Mouse (Mus musculus): ENCODE measurements at regions not wholly inside any gene's neighbourhood (a gene's known extent, or its start where the extent isn't known, plus 50 kb on each side); places are given as distances from the start of the nearest gene placed in this dataset.

DNA sequence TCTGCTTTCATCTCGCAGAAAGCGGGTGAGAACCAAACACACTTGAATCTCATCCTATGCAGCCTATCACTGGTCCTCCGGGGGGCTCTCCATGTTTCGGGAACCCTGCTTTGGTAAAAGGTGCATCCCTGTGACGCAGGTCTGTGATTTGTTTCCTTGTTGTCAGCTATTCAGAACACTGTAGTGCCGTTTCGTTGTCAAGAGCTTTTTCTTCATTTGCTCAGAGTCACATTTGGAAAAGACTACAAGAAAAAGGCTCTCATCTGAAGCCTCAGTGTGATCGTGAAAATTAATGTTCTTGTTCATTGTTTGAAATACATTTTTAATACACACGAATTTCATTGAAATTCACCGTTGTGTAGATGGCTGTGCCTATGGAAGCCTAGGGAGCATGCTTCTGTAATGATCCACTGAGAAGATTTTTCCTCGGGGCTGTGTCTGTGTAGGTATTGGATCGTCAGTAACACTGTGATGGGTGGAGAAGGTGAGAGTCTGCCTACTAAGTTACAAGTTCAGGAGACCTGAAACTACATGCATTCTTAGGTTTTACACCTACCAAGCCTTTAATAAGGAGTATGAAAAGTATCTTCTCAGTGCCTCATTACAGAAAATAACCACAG is 112.0 kb upstream of the Paqr3 start:
- in situ Hi-C loops (cut with MboI, MseI) = no loop called here

DNA sequence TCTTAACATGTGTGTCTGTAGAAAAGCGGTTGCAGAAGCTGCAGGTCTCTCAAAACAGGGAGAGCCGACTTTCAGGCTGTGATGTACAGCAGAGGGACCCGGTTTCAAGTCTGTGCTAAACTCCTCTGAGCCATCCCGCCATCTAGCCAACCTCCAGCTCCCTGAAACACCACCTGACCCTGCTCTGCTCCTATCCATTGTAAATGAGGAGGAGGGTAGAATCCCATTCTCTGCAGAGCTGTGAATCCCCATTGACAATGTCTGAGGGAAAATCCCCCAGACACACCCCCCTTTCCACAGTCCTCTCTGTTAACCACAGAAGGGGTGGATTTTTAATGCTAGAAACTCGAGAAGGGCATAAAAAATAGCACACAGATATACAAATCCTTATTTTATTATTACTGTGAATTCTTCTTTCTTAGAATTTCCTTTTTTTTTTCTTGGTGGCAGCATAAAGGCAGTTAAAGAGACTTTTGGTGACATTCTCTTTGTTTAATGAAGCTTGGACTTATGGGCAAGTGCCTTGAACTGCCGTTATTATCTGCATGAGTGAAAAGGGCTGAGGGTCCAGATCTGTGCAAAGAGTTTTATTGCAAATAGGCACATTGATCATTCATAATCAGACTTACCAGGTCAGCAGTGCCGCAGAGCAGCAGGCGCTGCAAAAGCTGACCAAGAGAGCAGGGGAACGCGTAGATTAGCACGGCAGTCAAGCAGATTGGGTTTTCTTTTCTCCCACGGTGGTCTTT is 111.3 kb upstream of the Paqr3 start:
- in situ Hi-C loops (cut with MboI, MseI) = no loop called here

DNA sequence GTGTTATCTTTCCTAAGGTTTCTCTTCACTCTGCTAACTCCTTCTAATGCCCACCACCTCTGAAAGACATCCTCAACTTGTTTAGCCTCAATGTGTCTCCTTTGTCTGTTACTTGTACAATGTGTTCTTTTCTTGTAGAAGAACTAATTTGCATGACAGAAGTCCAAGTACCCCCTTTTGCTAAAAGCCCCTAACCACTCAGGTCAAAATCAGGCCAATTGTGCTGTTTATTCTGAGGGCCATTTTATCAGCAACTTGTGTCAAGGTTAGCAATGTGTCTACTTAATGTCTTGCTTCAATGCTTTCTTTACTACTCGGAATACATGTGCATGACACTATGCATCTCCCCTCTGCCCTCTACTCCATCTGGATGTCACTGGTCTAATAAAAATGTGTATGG is 107.3 kb upstream of the Paqr3 start:
- in situ Hi-C loops (cut with MboI, MseI) = no loop called here

DNA sequence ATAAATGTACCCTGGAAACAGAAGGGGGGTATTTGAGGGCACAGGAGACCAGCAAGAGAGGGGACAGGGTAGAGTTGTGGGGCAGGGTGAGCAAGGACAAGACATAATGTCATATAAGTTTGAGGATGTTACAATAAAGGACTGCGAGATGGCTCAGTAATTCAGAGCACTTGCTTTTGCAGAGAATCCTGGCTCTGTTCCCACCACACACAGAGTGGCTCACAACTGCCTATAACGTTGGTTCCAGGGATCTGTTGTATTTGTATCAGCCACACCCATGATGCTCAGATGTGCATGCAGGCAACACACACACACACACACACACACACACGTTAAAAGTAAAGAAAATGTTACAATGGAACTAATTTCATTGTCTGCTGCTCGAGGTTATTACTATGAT is 94.2 kb upstream of the Paqr3 start:
- in situ Hi-C loops (cut with MboI, MseI) = loop anchor here in 1 of 2 experiments (10.0 kb wide), 1 partner anchor 1031 kb away; no protein-coding TSS in a partner anchor

DNA sequence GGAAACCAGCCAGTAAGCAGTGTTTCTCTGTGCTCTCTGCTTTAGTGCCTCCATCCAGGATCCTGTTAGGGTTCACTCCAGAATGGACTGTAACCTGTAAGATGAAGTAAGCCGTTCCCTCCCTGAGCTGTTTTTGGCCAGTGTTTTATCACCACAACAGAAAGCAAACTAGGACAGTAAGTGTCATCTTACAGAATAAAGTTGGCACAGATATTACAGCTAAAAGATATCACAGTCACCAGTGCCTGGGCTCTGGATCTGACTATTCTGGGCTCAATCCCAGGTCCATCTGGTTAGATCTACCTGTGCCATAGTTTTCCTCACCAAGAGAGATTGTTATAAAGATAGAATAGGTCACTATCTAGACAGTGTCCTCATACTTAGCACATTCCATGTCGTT is 92.9 kb upstream of the Paqr3 start:
- in situ Hi-C loops (cut with MboI, MseI) = loop anchor here in 1 of 2 experiments (10.0 kb wide), 1 partner anchor 1030 kb away; no protein-coding TSS in a partner anchor

DNA sequence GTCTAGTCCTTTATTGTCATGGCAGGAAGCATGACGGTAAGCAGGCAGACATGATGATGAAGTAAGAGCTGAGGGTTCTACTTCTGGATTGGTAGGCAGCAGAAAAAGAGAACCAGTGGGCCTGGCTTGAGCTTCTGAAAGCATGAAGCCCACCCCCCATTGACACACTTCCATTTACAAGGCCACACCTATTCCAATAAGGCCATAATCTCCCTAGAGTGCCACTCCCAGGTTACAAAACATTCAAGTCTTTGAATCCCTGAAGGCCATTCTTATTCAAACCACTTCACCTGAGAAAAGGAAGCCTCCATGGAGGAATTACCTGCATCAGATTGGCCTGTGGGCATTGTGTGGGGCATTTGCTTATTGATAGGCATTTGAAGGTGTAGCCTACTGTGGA is 92.2 kb upstream of the Paqr3 start:
- in situ Hi-C loops (cut with MboI, MseI) = loop anchor here in 1 of 2 experiments (10.0 kb wide), 1 partner anchor 1029 kb away; no protein-coding TSS in a partner anchor

DNA sequence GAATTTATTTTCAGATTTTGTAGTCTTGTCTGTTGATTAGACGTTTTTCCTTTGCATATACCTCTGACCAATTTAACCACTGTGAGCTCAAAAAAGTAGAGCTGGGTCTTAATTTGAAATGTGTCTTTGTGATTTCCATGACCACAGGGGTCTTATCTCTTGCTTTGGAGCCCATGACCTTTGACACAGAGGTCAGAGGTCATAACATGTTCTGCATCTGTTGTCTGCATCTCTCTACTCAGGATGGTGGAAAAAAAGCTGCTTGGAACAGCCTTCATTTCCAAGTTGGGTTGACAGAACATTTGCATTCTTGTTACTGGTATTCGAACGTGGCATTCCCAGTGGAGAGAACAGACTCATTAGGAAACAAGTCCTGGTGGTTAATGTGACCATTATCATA is 91.2 kb upstream of the Paqr3 start:
- in situ Hi-C loops (cut with MboI, MseI) = loop anchor here in 1 of 2 experiments (10.0 kb wide), 1 partner anchor 1028 kb away; no protein-coding TSS in a partner anchor

DNA sequence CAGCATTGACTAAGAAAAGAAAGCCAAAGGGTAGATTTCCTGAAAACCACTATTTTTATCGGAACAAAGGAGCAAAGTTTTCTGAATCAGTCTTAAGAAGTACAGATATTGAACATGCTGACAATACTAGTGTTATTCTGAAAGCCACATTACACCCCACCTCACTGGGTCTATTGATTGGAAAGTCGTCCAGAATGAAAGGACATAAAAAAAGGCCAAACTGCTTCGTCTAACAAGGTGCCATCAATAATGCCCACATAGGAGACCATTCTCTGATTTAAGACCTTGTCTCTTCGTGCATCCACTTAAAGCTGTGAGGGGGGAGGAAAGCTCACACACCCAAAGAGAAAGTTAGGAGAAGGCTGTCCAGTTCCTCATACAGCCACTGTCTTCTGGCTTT is 89.3 kb upstream of the Paqr3 start:
- in situ Hi-C loops (cut with MboI, MseI) = loop anchor here in 1 of 2 experiments (10.0 kb wide), 1 partner anchor 1026 kb away; no protein-coding TSS in a partner anchor

DNA sequence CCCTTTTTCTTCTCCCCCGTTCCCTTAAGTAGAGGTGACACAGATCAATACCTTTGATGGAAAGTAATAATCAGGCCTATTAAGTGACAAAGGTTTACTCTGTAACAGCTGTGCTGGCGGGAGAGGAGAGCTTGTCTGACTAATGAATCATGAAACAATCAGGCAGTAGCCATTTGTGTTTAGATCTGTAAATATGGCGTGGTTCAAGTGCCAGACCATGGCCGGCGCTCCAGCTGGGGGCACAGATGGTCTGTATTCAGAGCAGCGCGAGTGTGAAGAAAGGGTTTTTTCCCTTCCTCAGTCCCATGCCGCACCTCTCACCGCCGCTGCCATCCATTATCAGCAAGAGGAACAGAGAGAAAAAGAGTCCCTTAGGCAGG is 83.9 kb upstream of the Paqr3 start:
- in situ Hi-C loops (cut with MboI, MseI) = no loop called here

DNA sequence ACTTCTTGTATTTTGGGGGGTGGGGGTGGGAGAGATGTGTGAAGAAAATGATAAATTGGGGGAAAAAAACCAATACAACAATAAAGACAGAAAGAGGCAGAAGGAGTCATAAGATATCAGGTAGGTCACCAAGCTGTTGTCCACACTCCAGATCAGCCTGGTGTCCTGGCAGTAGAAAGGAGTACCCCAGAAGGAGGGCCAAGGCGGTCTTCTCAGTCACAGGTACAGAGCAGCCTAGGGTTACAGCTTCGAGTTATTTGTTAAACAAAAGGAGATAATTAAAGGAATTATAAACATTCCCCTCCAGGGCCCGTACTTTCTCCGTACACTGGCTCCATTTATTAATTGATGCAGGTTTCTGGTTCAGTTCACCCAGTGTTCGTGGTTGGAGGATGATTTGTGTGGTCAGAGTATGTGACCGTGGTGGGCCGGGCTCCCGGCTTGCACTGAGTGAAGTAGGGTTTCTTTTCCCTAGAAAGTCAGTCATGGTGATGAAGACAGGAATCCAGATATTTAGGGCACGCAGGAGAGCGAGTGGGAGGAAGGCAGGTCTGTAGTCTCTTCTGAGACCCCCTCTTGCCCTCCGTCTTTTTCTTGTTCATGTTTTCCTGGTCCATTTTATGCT is 83.4 kb upstream of the Paqr3 start:
- in situ Hi-C loops (cut with MboI, MseI) = no loop called here

DNA sequence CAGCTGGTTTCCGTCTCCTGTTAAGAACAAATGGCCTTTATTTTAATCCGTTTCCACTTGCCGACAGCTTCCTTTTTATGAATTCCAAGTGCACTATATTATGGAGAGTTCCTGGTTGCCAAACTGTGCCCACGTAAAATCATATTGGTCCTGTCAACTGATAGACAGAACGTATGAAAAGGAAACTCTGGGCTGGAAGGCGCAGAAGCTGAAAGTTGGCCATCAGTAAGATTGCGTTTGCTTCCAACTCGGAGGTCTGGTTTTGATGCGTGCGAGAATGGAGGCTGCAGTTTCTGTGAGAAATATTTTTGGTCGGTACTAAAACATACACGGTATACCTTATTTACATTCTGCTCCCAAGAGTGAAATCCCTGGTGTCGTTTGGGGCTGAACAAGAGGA is 81.3 kb upstream of the Paqr3 start:
- in situ Hi-C loops (cut with MboI, MseI) = no loop called here

DNA sequence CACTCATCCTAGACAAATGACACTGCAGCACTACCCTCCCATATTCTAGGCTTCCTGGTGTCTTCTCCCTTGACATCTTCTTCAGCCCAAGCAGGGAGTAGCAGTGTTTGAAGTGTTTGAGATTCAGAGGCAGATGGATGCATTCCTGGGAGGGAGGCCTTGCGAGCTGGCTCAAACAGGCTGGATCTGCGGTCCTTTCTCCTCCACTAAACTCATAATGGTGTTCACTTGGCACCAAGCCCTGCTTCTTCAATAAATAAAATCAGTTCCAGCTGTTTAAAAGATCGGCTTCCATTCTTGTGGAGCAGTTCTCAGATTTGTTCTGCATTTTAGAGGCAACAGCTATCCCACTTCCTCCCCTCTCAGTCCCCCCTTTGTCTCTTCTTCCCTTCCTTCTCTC is 79.3 kb upstream of the Paqr3 start:
- in situ Hi-C loops (cut with MboI, MseI) = no loop called here

DNA sequence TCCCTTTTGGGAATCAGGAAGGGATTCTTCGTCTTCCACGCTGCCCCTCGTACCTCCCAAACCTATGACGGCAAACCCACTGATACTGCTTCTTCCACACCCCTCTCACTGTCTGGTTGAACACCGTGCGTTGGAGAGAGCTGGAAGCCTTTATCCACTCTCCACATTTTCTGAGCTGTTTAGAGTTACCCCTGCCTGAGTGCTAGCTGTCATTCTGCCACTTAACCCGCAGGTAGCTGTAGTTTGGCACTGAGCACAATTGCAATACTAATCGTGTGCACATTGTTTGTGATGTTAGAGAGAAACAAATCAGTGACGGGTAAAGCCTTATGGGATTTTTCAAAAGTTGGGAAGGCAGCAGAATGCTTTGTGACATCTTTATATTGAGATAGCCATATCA is 73.1 kb upstream of the Paqr3 start:
- in situ Hi-C loops (cut with MboI, MseI) = no loop called here

DNA sequence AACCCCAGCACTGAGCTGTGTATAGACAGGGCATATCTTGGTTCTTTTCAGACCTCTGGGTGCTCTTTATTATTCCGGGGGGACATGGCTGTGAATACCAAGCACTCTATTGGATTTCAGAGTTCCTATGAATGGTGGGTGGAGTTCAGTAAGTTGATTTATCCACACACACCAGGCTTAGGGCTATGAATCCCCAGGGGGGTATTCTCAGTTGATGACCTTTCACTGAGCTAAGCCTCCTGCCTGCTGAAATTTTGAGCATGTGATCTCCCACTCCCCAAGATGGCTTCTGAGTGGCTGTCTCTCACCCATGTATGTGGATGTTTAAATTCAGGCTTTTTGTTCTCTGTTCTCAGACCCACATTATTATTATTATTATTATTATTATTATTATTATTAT is 69.9 kb upstream of the Paqr3 start:
- in situ Hi-C loops (cut with MboI, MseI) = no loop called here

DNA sequence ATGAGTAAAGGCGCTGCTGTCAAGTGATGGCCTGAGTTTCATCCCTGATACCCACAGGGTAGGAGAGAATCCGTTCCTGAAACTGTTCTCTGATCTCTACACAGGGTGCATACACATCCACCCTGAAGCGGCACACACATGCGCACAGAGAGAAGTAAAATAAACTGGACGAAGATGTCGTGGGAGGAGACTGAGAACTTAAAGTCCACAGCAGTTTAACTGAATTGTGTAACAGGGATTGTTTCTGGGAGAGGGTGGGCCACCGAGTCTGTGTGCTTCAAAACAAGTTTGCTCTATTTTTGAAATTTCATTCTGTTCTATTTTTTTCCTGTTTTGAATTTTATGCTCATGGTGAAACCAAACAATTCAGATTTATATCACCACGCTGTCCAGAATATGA is 63.0 kb upstream of the Paqr3 start:
- in situ Hi-C loops (cut with MboI, MseI) = no loop called here

DNA sequence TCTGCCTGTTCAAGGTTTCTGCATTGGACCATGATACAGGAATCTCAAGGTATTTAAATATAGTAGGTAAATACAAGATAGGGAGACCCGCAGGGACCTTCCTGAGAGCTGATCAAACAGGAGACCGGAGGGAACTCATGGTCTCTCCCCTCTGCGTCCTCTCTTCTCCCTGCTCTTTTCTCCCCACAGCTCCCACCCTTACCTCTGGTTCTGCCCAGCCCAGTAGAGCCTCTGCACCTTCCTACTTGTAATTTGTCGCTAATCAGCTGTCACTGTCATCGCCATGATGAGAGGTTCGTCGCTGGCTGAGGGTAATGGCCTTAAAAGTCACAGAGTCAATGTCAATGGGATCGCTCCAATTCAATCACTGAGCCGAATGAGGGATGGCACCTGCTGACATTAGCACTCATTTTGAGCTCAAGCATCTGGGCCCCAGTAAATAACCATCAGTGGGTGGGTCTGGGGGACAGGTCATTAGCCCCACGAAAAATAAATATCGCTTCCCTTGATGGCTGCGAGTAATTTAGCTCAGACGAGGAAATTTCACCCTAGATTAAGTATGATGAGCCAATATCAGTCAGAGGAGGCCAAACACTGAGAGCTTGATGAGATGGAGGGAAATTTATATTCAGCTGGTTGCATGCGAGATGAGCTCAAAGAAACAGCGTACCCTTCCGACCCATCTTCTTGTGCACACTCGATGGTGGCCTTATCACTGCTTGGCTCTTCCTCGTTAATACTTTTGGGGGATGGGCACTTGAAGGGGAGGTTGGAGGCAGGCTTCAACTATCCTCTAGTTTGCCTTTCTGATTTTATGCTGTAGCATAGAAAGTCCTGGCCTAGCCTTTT is 56.2 kb upstream of the Paqr3 start:
- in situ Hi-C loops (cut with MboI, MseI) = no loop called here

DNA sequence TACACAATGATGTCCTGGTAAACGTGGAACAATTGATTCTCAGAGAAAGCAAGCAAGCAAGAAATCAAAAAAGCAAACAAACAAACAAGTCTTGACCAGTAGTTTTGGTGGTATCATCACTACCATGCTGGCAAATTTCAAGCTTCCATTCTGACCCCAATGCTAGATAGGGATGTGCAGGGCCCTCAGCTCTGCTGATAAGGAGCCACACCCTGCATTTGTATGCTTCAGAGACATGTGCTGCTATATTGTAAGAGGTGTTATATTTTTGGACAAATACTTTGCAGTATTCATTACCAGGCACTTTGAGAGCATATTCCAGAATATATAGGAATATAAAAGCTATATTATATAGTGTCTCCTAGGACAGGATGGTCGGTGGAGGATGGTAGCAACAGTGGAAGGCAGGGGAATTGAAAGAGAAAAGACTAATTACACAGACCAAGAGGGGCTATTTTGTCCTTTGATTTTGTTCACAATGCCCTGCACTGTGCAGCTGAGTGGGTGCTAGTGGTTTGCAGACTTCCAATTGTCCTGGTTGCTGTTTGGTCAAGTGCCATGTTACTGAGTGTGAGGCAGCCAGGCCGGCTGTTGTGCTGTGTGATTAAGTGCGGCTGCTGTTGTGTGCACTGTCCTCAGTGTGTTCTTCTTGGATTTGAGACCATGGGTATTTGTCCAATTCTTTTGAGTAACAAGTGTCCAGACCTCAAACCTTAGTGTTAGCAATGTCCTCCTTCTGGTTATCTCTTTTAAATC is 54.9 kb upstream of the Paqr3 start:
- in situ Hi-C loops (cut with MboI, MseI) = no loop called here

All from T-helper 17 cell (primary cell).